Mouse (Mus musculus): ENCODE measurements around the gene Agfg2.

- no peak for TF ChIP-seq CTCF (IDR thresholded peaks at IDR 0.05)
- no peak for TF ChIP-seq EP300 (IDR thresholded peaks at IDR 0.05)
These were observed 15.3 kb upstream of the Agfg2 start for GRCm38 (mm10) chr5:137699850-137700249.

Data from lung, postnatal 0 days (tissue).